Mouse (Mus musculus) kidney, adult 2 months (tissue): ENCODE measurements at regions not wholly inside any gene's neighbourhood (a gene's known extent, or its start where the extent isn't known, plus 50 kb on each side); places are given as distances from the start of the nearest gene placed in this dataset.

Experiments
- DNase-seq: peaks from one replicate; pipeline ENCODE4 v3.0.0; 2021
- H3K27ac ChIP-seq: fragments of 200-500 bp; 2 replicates; pipeline ENCODE4 v1.5.1; 2012; ENCODE audit warnings: low read depth, low read length, control low read depth, inconsistent platforms; ENCODE audit not compliant: insufficient read depth
- H3K27me3 ChIP-seq: fragments of 200-500 bp; replicated peaks from 2 replicates; pipeline ENCODE4 v1.6.1; 2012; ENCODE audit warnings: mild to moderate bottlenecking, moderate library complexity, low read length, inconsistent platforms; ENCODE audit not compliant: control insufficient read depth, insufficient read depth
- H3K36me3 ChIP-seq: fragments of 200-500 bp; 2 replicates; pipeline ENCODE4 v1.6.1; 2012; ENCODE audit warnings: mild to moderate bottlenecking, moderate library complexity, low read length, inconsistent platforms; ENCODE audit not compliant: control insufficient read depth, insufficient read depth
- H3K4me1 ChIP-seq: fragments of 200-500 bp; 2 replicates; pipeline ENCODE4 v1.6.1; 2011; ENCODE audit warnings: low read length; ENCODE audit not compliant: control insufficient read depth, insufficient read depth
- H3K4me3 ChIP-seq: fragments of 200-500 bp; 2 replicates; pipeline ENCODE4 v1.5.1; 2011; ENCODE audit warnings: mild to moderate bottlenecking, low read depth, low read length, control low read depth; ENCODE audit not compliant: insufficient read depth
- CTCF ChIP-seq: fragments of 200-500 bp; conservative IDR thresholded peaks from 2 replicates; pipeline ENCODE4 v1.5.1; 2011; ENCODE audit warnings: low read depth, mild to moderate bottlenecking, control low read depth, low read length, moderate library complexity, mixed read lengths; ENCODE audit not compliant: insufficient read depth, insufficient read length
- POLR2A ChIP-seq: fragments of 200-500 bp; IDR thresholded peaks from one replicate; pipeline ENCODE4 v1.6.1; 2011; ENCODE audit warnings: low read depth, low read length, control low read depth
- WGBS: fragments of 180-500 bp; shearing (Covaris S2); methylation state at CpG from one replicate; pipeline ENCODE4 v1.1.7; 2018; 5-methylcytosine and 5-hydroxymethylcytosine counted together

GRCm38 (mm10) chr12:32315099-32315783, 63.3 kb upstream of the Ccdc71l start:
- Histone ChIP-seq H3K36me3 (no peaks in the 10 kb centered on the region), H3K4me3 (no peak overlapping the region), H3K27me3 (no peaks in the 10 kb centered on the region), H3K27ac (no peak overlapping the region), H3K4me1 (no peaks in the 10 kb centered on the region)
- TF ChIP-seq CTCF: no peak
- no peak for TF ChIP-seq POLR2A
- DNase-seq: no peak
- WGBS: 95% methylated on average over 1 of the region's 1 CpGs
